Mouse (Mus musculus): ENCODE results near the gene Mblac1.
A peak's percentile ranks its signal among the peaks of the same experiment; 100 is the strongest.
"Not testable (repeated sequence)": the region's sequence is repeated elsewhere in the genome, so short reads cannot be mapped to it uniquely, and the experiment has no call there.

The Mblac1 gene

DNA sequence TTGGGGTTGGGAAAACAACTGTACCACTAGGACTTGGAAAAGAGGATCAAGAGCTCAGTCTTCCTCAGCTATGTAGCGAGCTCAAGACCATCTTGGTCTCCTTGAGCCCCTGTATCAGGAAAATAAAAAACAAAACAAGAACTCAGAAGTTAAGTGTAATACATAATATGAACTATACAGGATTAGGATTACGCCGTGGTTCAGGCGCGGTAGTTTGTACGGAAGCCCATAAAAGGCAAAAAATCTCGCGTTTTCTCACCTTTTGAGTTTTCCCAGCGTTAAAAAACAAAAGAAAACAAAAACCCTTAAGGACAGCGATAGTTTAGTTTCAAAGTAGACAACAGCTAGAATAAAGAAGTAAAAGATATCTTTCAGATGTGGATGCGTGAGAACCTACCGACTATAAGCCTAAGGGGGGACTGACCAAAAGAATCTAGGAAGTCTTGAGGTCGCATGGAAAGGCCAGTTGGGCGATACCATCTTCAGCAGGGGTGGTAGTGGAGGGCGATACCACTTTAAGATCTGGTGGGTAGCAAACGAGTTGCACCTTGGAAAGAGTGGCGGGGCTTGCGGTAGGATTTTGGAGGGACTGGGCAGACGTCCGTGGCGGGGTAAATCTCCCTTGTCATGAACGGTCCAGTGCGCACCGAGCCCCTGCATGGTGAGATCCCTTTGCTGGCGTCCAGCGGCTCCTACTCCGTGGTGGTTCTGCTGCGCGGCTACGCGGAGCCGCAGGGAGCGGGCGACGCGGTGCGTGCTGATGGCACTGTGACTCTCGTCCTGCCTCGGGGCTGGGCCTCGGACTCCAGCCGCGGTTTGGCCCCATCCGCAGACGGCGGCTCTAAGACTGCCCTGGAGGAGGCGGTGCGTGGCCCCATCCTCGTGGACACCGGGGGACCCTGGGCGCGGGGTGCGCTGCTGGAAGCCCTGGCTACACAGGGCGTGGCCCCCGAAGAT, at the start of gene Mblac1:
Mblac1 (plus strand) TSS at position 544 of the 957 bp plus-strand sequence.
- peak; percentile 81 to 84 for DNase-seq

- no peak for DNase-seq
These were observed 39.7 kb upstream of the Mblac1 start for GRCm38 (mm10) chr5:138154390-138154789.

GRCm38 (mm10) chr5:138155443-138155976, 38.6 kb upstream of the Mblac1 start, which contains the start of gene Zfp113:
Gene Zfp113, minus strand, starts transcription at chr5:138155744.
- peak; percentile 84 to 88 for DNase-seq

DNA sequence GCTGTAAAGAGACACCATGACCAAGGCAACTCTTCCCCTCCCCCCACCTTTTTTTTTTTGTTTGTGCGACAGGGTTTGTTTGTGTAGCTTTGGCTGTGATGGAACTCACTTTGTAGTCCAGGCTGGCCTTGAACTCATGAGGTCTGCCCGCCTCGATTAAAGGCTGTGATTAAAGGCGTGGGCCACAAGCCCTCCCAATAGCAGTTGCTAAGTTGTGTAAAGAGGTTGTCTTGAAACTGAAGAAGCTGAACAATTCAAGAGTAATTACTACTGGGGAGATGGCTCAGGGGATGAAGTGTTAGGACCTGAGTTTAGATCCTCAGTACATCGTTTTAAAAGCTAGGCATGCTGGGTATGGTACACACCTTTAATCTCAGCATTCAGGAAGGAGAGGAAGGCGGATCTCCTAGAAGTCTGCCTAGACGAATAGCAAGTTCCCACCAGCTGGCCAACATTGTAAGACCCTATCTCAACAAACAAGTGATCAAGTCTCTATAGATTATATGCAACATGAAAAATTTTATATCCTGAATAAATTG, 33.8 kb upstream of the Mblac1 start:
- no peak for DNase-seq

DNA sequence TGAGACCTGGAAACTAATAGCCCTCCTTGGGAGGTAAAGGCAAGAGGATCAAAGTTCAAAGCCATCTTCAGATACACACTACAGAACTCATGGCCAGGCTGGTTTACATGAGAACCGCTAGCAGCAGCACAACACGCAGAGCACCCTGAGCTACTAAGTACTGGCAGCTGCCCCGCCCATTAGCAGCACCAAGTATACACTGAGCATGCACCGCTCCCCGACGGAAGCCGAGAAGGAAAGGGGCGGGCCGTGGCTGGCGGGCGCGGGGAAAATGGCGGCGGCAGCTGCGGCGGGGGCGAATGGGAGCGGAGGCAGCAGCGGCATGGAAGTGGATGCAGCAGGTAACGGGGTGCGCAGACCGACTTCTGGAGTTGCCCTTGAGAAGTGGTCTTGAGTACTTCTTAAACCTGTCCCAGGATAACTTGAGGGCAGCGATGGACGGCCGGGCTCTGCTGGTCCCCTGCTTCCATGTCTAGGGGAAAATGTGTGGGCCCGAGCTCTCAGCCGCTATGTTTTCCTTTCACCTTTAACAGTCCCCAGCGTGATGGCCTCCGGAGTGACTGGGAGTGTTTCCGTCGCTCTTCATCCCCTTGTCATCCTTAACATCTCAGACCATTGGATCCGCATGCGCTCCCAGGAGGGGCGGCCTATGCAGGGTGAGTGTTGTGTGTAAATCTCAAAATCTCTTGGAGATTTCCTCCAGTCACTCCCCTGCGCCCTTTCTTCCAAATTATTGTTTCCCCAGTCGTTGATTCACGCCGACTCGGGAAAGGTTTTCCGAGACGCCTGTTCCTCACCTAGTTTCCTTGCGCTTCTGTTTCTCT, 33.1 kb upstream of the Mblac1 start, which contains the start of gene Cops6:
Cops6 (plus strand) TSS at position 230 of the 824 bp plus-strand sequence.
- peak; percentile 94 to 95 for DNase-seq

GRCm38 (mm10) chr5:138163046-138163445, 31.1 kb upstream of the Mblac1 start:
- DNase-seq: no peak

DNA sequence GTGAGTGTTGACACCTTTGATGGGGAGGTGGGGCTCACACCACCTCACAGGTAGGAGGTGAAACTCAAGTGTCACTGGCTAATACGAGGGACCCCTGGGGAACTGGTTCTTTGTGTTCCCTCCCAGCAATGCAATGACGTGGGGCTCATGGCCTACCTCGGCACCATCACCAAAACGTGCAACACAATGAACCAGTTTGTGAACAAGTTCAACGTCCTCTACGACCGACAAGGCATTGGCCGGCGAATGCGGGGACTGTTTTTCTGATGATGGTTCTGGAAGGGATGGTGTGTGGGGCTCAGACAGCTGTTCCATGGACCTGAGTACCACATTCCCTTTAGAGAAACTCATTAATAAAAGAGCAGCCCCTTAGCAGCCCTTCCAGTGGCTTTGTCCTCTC, 30.5 kb upstream of the Mblac1 start:
- no peak for DNase-seq

DNA sequence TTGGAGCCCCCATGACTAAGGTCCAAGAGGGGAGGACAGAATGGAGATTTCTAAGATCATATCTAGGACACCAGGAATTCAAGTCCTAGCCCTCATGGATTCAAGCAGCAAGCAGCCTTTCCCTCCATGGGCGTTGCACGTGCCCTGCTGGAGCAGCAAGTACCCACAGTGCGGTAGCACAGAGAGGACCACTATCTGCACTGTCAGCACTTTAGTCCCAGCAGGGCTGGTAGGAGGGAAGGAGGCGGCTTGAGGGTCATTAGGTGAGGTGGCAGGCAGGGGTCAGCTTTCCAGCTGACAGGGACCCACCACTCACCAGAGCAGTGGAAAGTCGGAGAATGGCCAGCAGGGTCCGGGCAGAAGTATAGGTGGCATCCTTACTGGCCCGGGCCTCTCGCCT, 28.5 kb upstream of the Mblac1 start:
- no peak for DNase-seq

DNA sequence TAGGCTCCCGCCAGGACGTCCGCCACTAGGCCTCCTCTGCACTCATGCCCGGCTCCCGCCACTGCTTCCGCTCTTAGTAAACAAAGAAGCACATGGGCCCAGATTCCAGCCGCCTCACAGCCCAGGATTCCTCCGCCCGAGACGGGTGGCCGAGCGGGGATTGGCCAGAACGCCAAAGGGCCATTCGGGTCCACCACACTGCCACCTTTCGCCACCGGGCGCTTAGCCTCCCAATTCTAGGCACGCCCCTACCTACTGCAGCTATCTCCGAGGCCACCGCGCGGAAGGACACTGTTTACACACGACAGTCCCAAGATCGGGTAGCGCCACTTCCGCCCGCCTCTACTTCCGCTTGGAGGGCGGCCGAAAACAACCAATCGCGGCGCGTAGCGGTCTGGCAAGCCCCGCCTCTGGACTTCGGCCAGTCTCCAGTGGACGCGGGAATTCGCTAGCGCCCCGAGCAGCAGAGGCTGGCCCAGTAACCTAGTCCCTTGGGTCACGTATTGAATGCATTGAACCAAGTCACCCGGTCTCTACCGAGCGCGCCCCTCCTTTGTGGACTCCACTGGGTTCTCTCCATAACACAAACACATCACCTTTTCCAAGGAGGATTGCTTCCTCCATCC, 23.1 kb upstream of the Mblac1 start:
- DNase-seq: peak; percentile 91 to 92

GRCm38 (mm10) chr5:138171695-138172491, 22.2 kb upstream of the Mblac1 start, which contains the start of the genes Ap4m1 and Mcm7:
Gene Ap4m1, plus strand, starts transcription at chr5:138172002.
Gene Mcm7, minus strand, starts transcription at chr5:138172422.
- DNase-seq: peak; percentile 84 to 90

DNA sequence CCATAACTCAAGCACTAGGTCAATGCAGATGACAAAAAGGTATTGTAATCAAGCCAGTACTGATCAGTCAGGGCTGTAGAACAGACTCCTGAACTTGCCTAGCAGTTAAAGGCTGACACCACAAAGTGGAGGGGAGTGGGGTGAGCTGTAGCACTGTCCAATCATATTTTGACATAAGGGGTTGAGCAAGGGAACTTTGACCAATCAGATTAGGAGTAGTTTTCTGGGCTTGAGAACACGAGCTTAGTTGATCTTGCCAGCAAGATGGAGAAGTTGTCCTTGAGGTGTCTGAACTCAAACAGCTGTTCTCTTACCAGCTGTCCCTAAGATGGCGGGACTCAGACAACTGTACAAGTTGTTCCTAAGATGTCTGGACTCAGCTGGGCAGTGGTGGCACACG, 20.9 kb upstream of the Mblac1 start:
- no peak for DNase-seq

GRCm38 (mm10) chr5:138186950-138187638, 7.0 kb upstream of the Mblac1 start, which contains the start of the genes Taf6 and Cnpy4:
Gene Taf6, minus strand, starts transcription at chr5:138187451.
Gene Cnpy4, plus strand, starts transcription at chr5:138187485.
- DNase-seq: peak; percentile 83

- DNase-seq: peak; percentile 53 to 63
These were observed 6.3 kb upstream of the Mblac1 start for GRCm38 (mm10) chr5:138187661-138188306.

- DNase-seq: no peak
These were observed 736 bp downstream of the Mblac1 start for GRCm38 (mm10) chr5:138194755-138195345.

- DNase-seq: no peak
These were observed 1.3 kb downstream of the Mblac1 start for GRCm38 (mm10) chr5:138195463-138195862.

GRCm38 (mm10) chr5:138199576-138199975, 5.5 kb downstream of the Mblac1 start:
- DNase-seq: no peak

DNA sequence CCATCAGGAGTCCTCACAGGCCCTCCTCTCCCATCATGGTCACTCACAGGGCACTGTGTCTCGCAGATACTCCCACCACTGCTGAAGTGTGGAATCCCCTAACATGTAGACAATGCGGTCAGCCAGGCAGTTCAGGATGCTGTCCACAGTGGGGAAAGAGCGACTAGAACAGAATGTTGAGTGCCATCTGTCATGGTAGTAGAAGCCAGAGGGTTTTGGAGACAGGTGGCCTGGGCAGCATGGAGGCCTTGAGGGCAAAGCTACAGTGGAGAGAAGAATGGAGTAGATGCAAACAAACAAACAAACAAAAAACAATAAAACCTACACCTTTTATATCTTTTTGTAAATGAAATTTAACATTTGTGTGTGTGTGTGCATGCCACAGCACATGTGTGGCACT, 8.0 kb downstream of the Mblac1 start:
- DNase-seq: no peak

DNA sequence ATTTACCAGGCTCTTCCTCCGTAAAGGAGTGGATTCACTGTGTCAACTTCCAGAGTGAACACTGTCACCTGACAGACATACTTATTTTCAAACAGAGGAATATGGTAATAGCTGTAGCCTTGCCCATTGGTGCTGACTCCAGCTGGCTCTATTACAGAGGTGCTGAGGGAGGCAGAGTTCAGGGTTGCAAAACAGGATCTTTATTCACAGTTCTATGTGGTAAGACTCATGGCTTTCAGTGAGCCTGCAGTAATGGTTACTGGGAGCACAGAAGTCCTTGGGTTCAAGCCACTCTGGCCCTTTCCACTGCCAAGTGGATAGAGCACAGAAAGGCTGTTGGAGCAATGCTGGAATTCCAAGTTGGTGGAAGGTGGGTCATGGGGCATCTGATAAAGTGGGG, 13.1 kb downstream of the Mblac1 start:
- DNase-seq: no peak

DNA sequence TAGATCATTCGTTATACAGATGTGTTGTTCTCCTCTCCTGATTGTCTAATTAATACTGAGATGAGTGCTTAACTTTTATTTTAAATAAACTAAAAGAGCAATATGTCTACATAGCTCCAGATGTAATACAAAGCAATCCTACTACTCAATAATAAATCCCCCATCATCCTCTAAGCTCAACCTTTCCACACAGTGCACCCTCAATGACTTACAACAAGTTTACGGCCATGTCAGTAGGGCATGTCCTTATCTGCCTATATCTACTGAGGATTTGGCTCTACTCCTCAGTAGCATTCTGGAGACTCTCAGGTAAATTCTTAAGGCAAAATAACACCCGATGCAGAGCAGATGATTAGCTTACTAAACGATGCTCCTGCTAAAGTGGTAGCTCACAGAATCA, 13.8 kb downstream of the Mblac1 start:
- DNase-seq: no peak

GRCm38 (mm10) chr5:138216632-138217031, 22.5 kb downstream of the Mblac1 start:
- not testable (repeated sequence) for DNase-seq
